Mouse (Mus musculus) right cerebral cortex, adult 2 months (tissue): ENCODE measurements around the gene Hipk3.

Source experiments
- DNase-seq, 2 experiments: peaks; one replicate each; pipeline ENCODE4 v3.0.0; 2021 to 2022; ENCODE audit warnings: low spot score in 2 of 2

Hipk3 gene

GRCm38 (mm10) chr2:104412496-104412895 lies 81.8 kb downstream of the Hipk3 start:
- DNase-seq, result no peak

DNA sequence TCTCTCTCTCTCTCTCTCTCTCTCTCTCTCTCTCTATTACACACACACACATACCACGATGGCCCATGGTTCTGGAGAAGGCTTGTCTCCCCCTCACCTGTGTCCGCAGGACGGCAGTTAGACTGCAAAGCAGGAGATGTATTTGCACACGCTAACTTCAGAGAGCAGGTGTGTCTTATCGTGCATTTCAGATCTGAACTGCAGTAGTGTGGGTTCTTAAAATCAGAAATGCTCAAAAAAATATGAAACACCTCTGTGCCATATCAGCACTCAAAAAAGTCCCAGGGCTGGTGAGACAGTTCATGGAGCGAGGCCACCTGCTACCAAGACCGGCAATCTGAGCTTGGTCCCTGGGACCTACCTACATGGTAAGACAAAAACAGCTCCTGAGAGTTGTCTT lies 82.4 kb downstream of the Hipk3 start:
- no peak for DNase-seq

GRCm38 (mm10) chr2:104410963-104411545 lies 83.2 kb downstream of the Hipk3 start, which contains the start of gene D430041D05Rik:
D430041D05Rik (minus strand) TSS chr2:104411013.
- DNase-seq, result no peak

- peak; percentile 63 to 66 for DNase-seq
Observed at GRCm38 (mm10) chr2:104409851-104410821, 84.1 kb downstream of the Hipk3 start.

- DNase-seq, result no peak
Observed at GRCm38 (mm10) chr2:104408351-104408750, 85.9 kb downstream of the Hipk3 start.

GRCm38 (mm10) chr2:104407913-104408312 lies 86.3 kb downstream of the Hipk3 start:
- DNase-seq, result no peak

GRCm38 (mm10) chr2:104404036-104404435 lies 90.2 kb downstream of the Hipk3 start:
- no peak for DNase-seq

DNA sequence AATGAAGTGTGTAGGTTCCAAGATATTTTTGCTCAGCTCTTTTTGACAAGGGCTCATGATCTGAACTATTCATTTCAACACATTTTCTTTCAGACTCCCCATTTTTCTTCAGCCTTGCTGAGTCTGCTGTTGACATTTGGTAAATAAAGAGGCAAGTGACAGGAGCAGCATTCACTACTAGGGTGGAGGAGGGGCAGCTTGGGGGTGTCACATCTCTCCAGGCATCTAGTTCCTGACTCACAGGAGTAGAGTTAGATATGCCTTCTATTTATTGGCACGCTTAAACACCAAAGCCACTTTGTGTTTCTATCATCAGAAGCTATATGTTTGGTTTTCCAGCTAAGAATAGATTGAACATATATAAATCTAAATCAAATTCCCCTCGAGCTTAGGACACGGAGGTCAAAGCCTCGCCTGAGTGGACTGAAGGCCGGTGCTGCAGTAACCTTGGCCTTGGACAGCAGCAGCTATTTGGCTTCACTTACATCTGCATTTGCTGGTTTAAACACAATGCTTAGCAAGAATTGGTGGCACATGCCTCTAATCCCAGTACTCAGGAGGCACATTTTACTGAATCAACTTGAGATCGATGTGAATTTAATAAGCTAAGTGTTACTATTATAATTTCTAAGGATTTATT lies 95.5 kb downstream of the Hipk3 start:
- no peak for DNase-seq

- DNase-seq, result no peak
Observed at GRCm38 (mm10) chr2:104395961-104396360, 98.3 kb downstream of the Hipk3 start.

DNA sequence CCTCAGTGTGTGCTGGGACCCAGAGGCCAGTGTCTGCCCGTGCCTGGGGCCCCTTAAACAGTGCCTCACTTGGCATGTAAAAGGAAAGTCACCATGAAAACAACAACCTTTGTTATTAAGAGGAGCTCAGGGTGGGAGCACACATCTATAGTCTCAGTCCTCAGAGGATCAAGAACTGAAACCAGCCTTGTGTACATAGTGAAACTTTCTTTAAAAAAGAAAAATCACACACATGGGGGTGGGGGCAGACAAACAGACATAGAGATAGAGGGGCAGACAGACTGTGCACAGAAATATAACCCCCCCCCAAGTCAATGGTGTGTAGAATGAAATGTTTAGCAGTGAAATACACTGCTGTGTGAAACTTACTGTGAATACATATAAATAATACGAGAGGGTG lies 99.5 kb downstream of the Hipk3 start:
- no peak for DNase-seq

DNA sequence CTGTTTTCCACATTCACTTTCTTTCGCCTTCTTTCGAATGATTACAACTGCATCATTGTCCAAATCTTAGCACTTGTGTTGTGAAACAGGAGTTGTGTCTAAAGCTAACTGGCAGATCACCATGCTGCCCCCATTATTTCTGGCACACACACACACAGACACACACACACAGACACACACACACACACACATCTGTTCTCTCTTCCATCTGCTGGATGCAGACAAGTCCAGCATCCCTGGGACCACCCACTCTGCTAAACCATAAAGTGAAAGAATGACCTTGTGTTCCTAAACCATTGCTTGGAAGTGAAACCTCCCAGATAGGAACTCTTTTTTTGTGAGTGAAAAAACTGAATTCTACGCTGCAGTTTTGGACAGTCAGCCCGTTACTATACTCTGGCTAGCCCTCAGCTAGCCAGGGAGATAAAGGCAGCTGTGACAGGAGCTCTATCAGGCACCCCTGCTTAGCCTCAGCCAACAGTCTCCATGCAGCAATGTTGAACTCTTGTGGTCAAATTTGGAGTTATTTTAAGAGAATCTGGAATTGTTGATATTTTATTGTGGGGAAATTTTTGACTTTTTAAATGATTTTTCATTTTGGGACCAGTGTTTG lies 101.4 kb downstream of the Hipk3 start:
- DNase-seq, result no peak

- no peak for DNase-seq
Observed at GRCm38 (mm10) chr2:104389231-104389630, 105.0 kb downstream of the Hipk3 start.

DNA sequence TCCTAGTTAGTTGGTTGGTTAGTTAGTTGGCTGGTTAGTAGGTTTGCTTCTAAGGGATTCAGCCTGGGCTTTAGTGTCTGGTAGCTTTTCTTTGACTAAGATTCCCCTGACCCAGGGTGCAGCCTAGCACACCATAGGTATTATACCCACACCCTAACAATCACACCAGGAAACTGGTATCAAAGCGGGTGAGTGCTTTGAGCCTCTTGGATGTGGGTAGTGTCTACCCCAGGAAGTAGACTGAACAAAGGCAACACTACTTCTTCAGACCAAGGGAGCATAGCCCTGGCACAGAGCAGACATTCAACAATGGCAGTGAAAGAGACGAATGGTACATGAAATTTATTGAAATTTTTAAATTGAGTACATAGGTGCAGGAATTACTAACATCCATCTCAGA lies 108.3 kb downstream of the Hipk3 start:
- DNase-seq, result no peak

DNA sequence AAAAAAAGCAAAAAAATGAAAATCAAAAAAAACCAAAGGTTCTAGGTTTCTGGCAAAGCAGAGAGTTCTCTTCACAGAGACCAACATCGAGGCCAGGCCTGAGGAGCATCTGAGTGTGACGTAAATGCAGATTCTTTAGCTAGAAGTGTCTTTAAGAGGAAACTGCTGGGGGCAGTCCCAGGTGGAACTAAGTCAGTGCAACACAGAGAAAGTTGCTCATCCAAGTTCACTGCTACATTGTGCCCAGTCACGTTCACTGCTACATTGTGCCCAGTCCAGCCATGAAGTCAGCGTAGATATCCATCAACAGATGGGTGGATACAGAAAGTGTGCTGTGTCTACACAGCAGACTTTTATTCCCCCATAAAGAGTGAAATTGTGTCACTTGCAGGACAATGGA lies 110.7 kb downstream of the Hipk3 start:
- no peak for DNase-seq

DNA sequence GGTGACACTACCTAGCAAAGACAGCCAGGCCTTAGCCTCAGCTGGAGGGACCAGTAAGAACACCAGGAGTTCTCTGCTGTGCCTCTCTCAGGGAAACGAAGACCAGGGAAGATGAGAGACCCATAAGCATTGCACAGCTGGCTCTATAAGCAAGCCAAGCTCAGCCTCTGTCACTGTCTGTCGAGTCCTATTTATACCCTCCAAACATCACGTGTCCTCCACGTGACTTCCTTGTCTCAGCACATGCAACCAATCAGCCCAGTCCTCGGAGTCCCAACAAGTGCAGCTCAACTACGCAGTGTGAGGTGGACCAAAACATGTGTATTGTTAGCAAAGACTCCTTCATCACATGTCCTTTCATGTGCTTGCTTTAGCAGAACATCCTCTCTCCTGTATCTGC lies 111.4 kb downstream of the Hipk3 start:
- no peak for DNase-seq

DNA sequence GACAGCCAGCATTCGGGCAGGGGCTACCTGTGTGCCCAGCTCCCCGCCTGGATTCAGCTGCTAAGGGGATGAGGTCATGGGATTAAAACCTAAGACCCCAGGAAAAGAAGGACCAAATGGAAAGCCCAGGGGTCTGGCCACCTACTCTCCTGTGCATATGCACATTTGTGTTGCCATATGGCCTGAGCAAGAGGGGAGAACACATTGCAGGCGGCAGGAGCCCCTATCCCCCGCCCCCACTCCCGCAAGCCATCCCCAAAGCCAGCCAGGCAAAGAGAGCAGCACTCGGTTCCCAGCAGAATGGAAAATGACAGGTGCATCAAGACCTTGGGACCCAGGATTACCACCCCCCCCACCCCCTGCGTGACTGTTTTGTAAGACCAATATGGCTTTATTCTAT lies 114.9 kb downstream of the Hipk3 start:
- DNase-seq, result no peak

GRCm38 (mm10) chr2:104378791-104379190 lies 115.5 kb downstream of the Hipk3 start:
- DNase-seq, result no peak

DNA sequence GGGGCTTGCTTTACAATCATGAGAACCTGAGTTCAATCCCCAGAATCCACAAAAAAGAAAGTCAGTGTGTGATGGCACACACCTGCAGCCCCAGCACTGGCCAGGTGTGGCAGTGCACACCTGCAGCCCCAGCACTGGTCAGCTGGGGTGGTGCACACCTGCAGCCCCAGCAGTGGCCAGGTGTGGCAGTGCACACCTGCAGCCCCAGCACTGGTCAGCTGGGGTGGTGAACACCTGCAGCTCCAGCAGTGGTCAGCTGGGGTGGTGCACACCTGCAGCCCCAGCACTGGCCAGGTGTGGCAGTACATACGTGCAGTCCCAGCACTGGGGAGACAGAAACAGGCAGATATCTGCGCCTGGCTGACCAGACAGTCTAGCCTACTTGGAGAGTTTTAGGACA lies 116.3 kb downstream of the Hipk3 start:
- DNase-seq, result no peak
